Mouse (Mus musculus): ENCODE data around the gene Zbtb21. TPM values are rescaled to one million over a fixed set of nuclear protein-coding genes. Genes with fewer than 3 reads are reported as not detected.
A peak's percentile ranks its signal among the peaks of the same experiment; 100 is the strongest.
"Not testable (repeated sequence)": the region's sequence is repeated elsewhere in the genome, so short reads cannot be mapped to it uniquely, and the experiment has no call there.

Gene Zbtb21
- total RNA-seq (2021), result 10 to 100 TPM; 26.7 to 27.8 TPM
- long read RNA-seq, full-length matches to known transcripts, result 5 of 9 reads
- long read RNA-seq, partial matches to known transcripts, result 0 of 9 reads
- long read RNA-seq, other reads (novel, unspliced or antisense), result 4 of 9 reads

DNA sequence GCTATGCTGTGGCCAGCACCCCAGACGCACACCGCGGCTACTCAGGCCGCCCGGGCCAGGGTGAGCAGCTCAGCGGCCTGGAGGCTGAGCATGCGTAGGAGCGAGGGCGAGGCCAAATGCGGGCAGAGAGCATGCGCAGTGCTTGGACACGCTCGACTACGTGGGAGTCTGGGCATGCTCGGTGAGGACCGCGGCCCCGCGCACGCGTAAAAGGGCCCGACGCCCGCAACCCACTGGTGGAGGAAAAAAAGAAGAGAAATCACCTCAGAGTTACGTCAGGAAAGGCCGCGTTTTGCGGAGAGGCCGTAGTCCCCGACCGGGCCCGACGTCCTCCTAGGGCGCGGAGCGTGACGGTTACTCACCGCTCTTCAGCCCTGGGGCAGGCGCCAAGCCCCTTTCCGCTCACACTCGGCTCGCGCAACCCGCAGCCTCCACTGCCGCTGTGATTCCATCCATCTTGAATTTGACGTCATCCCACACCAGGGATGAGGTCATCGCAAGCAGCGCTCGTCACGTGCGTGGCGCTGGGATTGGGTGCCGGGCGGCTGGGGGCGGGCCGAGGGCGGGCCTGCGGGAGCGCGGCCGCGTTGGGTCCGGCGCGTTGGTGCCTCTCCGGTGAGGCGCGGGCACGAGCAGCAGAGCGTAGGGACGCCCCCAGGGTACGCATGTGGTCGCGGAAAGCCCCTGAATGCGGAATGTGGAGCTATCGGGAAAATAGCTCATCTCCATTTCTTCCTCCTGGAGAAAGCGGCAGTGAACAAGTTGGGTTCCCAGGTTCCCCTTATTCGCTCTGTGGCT, at the start of gene Zbtb21, which contains the start of gene C2cd2:
TSS of gene Zbtb21 (minus strand) at position 472 of the 798 bp plus-strand sequence.
TSS of gene C2cd2 (minus strand) at position 448 of the 798 bp plus-strand sequence.
- peak; percentile 97 to 98 for DNase-seq (ENCODE audit: low spot score in 2 of 2)

DNA sequence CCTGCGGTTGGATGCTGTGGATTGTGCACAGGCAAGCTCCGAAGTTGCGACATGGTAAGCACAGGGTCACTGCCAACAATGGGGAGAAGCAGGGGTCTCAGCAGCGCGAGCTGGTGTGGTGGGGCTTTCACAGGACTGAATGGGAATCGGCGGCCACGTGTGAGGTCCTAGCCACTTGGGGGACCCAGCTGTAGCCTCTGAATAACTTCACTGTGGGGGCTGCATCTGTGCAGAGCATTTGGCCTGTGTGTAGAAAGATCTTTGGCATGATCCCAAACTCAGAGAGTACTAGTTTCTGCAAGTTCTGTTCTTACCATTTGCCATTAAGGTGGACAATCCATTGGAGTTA, 34.9 kb upstream of the Zbtb21 start:
- not testable (repeated sequence) for DNase-seq (ENCODE audit: low spot score in 2 of 2)

DNA sequence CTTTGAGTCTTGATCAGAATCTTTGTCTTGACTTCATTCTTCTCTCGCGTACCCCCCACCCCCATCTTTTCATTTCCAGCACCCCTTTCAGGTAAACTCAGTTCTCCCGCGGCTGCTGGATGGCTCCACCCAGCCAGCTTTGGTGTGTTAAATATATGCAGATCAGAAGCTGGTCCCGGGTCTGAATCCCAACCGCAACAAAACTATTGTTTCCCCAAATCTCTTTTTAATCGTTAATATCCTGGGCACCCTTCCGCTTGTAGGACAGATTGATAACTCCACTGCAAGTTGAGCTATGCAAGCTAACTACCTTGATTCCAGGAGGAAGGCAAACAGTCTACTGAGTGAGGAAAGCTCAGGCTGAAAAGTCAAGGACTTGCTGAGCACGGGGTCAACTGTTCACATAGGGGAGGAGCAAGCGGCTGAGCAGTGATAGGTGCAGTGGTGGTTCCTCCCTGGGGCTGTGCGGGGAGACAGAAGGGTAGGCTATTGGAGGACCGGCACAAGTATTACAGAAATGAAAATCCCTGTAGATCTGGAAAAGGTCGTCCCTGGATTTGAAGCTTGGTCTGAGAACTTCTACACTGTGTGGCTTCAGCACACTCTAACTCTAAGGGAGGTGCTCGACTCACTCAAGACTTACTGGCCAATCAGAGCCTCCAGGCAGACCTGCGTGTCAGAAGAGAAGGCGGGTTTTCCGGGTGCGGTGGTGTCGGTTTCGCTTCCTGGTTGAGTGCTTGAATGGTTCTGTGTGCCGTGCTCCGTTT, 34.4 kb upstream of the Zbtb21 start, which contains the start of gene B230307C23Rik:
TSS of gene B230307C23Rik (plus strand) at position 700 of the 767 bp plus-strand sequence.
- DNase-seq (ENCODE audit: low spot score in 2 of 2), result peak; percentile 84 to 92

DNA sequence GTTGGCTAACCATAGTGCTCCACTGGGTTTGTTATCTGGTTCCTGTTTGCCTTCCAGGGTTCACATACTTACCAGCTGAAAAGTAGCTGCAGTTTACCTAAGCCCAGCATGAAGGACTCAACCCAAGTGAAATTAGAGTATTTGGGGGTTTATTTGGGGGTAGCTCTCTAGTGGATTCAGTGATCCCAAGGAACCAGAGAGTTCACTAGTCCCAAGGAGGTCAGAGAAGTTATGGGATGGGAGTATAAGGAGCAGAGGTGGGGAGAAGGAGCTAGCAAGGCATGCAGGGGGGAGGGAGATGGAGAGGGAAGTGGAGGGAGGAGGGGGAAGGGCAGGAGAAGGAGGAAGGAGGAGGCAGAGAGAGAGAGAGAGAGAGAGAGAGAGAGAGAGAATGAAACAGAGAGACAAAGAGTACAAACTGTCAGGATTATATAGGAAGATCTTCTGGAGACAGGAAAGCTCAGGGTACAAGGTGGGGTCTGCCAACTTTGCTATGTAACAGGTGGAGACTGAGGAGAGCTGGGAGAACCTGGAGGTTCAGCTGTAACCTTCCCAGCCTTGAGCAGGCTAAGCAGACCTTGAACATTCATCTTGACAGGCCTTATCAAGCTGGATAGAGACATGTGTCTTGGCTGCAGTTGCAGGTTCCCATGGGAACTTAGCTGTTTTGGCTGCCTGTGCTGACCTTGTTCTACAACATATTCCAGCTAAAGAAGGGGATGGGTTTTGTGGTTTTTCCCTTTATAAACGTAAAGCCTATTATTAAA, 33.6 kb upstream of the Zbtb21 start:
- peak in 1 of 2 experiments; percentile 26 for DNase-seq (ENCODE audit: low spot score in 2 of 2)

DNA sequence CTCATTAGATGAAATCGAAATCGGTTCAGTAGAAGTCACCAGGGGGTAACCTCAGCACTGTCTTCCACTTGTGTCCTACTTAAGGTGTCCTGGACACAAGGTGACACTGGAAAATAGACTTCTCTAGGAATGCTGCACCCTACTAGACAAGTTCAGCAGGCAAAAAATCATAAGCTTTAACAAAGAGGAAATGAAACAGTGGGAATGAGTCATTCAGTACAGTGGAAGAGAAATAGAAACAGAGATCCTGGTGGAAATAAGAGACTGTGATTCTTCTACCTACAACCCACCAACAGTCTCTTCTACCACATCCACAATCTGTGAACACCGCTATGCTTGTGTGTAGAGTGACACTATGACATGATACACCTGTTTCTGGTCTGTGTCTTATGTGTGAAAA, 30.1 kb upstream of the Zbtb21 start:
- not testable (repeated sequence) for DNase-seq (ENCODE audit: low spot score in 2 of 2)

DNA sequence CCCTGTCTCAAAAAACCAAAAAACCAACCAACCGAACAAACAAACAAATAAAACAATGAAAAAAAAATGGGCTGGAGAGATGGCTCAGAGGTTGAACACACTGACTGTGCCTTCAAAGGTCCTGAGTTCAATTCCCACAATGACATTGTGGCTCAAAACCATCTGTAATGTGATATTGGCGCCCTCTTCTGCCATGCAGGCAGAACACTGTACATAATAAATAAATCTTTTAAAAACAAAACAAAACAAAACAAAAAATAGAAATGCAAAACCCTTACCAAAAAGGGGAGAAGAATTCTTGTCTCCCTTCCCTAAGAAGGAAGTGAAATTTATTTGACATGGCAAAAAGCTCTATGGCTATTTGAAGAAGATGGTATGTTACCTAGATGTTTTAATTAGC, 29.1 kb upstream of the Zbtb21 start:
- no peak for DNase-seq (ENCODE audit: low spot score in 2 of 2)

DNA sequence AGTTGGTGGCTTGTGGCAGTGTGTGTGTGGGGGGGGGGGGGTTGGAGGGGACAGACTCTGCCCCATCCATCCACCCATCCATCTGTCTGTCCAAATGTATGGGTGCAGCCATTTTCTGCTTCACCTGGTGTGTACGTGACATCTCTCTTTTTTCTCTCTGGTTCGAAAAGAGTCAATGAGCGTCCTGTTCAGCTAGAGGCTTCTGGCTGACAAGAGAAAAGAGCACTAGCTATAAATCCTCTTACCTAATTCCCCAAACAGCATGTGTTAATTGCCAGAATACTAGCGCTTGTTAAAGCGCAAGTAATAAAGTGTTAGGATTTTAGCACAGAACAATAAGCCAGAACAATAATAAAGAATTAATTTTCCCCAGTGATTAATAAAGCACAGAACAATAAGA, 22.2 kb upstream of the Zbtb21 start:
- no peak for DNase-seq (ENCODE audit: low spot score in 2 of 2)

DNA sequence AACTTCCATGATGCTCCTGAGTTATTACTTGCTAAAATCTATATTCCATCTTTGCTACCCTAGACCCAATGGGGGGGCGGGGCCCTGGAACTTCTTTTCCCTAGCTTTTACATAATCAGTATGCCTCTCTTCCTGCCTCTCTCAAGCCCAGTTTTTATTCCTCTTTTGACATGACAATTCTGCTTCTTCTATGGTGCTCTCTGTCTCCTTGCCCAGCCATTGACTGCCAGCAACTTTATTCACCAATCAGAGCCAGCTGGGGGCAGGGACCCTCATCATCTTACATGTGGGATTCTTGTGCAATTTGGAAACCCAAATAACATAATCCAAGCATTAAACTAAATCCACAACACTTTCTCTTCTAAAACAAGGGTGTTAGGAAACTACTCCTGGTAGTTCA, 18.9 kb upstream of the Zbtb21 start:
- no peak for DNase-seq (ENCODE audit: low spot score in 2 of 2)

DNA sequence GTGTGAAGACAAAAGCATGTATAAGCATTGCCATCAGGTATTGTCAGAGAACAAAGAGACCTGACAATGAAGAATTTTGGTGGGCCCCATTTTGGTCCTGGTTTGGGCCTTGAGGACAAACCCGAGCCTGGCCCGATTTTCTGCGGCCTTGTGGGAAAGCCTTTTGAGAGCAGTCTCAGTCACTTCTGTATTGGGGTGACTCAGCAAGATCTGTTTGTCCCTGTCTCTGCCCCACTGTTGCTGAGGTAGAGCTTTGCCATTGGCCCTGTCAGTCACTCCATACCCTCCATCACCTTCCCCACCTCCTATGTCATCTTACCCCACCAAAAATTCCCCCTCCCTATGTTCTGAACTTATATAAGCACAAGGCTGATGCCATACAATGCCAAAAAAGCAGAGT, 15.3 kb upstream of the Zbtb21 start:
- DNase-seq (ENCODE audit: low spot score in 2 of 2), result no peak

DNA sequence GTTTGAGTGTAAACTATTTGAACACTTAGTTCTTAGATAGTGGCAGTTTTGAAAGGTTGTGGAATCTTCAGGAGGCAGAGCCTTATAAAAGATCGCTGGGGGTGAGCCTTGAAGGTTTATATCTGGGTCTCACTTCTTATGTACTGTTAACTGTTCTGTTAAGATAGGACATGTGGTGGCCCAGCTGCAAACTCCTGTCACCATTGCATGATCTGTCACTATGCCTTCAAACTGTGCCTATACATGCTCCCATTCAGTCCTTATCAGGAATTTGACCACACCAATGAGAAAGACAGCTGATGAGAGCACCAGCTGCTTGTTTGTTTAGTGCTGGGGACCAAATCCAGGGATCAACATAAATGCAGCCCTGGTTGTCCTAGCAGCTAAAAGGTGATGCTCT, 14.9 kb upstream of the Zbtb21 start:
- DNase-seq (ENCODE audit: low spot score in 2 of 2), result no peak

DNA sequence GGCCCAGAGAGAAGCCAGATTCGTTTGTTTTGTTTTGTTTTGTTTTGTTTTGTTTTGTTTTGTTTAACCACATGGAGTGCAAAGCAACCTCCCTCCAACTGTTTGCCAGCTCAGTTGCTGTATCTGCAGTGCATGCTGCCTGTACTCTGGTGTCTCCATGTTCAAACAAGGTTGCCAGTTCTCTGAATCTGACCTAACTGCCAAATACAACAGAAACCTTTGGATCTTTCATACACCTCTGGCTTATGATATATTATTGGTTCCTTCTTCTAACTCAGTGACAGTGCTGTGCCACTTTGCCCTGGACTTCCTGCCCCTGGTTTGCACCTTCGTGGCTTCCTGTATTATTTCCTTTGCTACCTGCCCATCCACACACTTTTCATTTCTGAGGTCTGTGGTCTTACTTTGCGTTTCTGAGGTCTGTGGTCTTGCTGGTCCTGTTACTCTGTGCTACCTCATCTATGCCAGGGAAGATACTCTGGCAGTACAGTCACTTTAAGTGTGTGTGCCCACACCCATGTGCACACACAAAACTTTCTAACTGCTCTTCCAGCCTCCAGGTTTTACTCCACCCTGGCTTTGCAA, 1.6 kb upstream of the Zbtb21 start:
- no peak for DNase-seq (ENCODE audit: low spot score in 2 of 2)

DNA sequence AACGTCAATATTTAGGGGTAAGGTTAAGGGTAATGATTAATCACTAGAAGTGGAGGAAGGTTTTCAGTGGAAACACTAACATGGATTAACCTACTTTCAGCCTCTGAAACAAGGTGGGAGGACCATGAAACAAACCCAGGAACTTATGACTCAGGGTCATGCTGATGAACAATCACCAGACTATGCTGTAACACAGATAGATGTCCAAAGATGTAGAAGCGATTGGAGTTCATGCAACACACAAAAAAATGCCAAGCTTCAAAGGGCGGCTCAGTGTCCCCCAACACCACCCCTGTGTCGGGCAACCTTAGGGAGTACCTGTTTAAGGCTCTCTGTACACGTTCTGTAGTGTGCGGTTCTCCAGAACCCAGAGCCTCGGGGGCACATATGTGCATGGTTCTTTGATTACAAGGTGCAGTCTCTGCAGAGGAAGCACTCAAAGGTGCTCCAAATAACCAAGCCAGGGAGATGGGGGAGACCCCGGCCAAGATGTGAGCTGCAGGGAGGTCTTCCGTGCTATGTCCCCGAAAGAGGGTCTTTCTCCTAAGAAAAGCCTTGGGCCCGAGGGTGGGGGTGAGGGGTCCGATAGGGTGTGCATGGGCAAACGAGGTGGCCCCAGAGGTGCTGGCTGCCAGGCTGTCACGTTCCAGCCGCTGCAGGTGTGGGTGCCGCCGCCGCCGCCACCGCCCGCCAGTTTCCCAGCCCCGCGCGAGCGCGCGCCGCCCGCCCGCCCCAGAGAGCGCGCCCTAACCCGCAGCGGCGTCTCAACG, 856 bp downstream of the Zbtb21 start:
- peak in 1 of 2 experiments; percentile 10 for DNase-seq (ENCODE audit: low spot score in 2 of 2)

DNA sequence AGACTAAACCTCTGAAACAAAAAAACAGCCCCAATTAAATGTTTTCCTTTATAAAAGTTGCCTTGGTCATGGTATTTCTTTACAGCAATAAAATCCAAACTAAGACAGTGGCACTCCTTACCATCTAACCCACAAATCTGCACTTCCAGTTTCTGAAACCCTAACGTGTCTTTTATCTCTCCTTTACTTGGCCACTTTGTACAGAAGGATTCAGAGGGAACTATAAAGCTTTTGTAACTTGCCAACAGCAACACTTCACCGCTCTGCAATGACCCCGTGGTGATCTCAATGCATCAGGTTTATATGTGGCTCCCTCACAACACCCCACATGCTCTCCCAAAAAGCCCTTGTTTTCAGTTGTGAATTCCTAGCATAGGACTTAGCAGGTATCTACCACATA, 2.1 kb downstream of the Zbtb21 start:
- DNase-seq (ENCODE audit: low spot score in 2 of 2), result no peak

DNA sequence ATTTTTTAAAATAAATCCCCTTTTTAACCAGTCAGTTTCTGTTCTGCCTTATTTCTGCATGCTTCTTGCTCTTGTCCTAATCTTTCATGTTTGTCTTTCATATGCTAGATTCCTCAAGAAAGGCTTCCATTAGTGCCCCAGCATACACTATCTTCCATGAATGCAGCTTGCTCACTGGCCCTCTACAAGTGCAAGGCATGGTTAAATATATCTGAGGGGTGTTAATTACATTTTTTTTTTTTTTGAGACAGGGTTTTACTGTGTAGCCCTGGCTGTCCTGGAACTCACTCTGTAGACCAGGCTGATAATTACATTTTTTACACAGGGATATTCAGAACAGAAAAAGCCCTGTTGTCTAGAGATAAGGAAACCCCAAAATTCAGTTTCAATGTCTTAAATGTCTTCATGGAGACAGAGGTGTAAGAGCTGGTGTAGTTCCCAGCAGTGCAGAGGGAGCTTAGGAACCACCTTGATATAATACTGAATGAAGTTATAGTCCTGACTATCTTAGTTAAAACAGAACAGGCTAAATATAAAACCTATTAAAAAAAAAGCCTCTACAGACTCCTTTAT, 3.9 kb downstream of the Zbtb21 start:
- DNase-seq (ENCODE audit: low spot score in 2 of 2), result no peak

DNA sequence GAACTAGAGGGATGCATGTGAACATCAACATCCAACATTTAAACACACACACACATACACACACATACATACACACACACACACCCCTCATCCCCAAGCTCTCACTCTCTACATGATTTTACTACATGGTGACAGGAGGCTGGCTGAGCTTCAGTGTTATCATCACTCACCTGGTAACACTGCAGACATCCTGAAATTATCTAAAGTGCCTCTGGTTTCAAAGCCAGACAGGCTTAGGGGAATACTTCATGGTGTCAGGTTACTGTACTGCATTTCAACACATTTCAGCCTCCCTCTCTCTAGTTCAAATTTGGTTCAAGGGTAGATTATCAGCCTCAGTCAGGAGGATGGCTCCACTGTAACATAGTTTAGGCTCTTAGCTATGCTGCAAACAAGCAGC, 4.8 kb downstream of the Zbtb21 start:
- DNase-seq (ENCODE audit: low spot score in 2 of 2), result no peak

DNA sequence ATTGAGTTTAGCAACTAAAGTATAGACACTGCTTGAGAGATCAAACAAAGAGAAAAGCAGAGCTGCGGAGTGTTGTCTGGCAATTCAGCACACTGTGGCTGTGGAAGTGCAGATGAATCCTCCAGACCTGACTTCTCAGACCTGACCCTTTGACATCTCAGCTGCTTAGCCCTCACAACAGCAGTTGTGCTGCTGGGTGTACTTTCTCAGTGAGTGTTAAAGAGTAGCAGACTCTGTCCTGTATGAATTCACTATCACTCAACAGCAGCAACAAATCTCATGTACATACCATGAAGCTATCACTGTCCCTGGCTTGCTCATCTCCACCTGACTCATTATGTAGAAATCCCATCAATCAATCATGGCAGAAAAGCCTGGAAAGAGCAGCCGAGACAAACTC, 6.4 kb downstream of the Zbtb21 start:
- DNase-seq (ENCODE audit: low spot score in 2 of 2), result no peak

DNA sequence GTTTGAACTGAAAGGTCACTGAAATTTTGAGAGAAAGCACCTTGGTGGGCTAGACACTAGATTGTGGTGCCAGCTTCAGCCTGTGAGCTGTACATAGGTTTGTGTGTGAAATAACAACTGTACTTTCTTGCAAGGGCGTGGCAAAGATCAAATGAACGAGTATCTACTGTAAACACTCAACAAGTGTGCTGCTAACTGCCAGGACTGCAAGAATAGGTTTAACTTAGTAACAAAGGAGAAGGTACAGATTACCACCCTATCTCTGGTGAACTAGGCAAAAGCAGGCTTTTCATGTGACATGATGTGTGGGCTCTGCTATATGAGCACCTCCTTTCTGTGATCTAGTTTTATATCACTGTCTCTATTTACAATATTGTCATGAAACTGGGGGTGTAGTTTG, 9.1 kb downstream of the Zbtb21 start:
- DNase-seq (ENCODE audit: low spot score in 2 of 2), result no peak

DNA sequence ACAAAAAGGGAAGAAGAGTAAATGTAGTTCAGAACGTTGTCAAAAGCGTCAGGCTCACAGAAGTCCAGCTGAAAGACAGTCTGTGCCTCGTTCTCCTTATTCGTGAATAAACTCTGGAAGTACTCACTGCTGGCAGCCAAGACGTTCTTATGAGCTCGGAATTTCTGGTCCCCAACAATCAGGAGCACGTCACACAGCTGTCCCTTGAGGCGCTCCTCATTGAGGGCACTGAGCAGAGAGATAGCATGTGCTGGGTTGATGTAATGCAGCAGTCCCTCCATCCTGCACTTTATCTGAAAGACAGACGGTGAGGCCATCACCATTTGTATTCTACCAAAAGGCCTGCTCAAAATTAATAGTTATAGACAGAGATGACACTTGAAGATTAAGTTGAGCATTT, 9.6 kb downstream of the Zbtb21 start:
- no peak for DNase-seq (ENCODE audit: low spot score in 2 of 2)

DNA sequence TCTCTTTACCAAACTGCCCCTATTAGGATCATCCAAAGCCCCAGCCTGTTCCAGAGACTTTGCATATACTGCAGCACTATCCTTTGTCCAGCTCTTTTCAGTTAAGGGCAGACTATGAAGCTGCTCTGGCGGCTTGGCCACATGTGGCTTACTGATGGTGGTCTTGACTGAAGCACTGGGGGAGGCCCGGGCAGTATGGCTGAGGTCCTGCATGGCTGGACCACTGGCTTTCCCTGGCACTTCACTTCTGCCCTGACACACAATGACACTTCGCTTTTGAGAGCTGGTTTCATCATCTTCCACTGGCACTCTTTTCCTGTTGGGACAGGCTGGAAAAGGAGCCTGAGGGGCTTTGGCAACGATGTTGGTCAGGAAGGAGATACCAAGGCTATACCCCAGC, 10.1 kb downstream of the Zbtb21 start:
- DNase-seq (ENCODE audit: low spot score in 2 of 2), result no peak

DNA sequence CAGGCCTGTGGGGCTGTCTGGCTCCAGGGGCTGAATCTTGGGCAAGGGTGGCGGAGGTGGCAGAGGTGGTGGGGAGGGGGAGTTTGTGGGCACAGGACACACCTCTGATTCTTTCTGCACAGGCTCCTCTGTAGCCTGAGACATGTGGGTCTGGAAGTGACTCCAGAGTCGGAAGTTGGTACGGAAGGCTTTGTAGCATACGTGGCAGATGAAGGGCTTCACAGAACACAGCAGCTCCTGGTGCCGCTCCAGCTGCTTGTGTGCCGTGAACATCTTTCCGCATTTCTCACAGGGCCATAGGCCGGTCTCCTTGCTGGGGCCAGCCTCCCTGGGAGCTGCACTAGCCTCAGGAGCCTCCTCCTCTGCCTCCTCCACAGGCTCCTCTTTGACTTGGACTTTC, 12.4 kb downstream of the Zbtb21 start:
- DNase-seq (ENCODE audit: low spot score in 2 of 2), result no peak
